Mouse (Mus musculus) hindbrain, embryonic 16.5 days (tissue): Measurements from ENCODE around the gene Mrpl33. TPM values are rescaled to one million over a fixed set of nuclear protein-coding genes. Genes with fewer than 3 reads are reported as not detected.

Experiments used
- ATAC-seq: fragments of 200-750 bp; cut with Nextera tagmentation; 2 replicates; pipeline ENCODE4 v1.8.0; 2017; ENCODE audit warnings: moderate TSS enrichment, moderate library complexity
- H3K27ac ChIP-seq: fragments of 300-500 bp; sonication (generic); 2 replicates; pipeline ENCODE4 v1.5.1; 2014; ENCODE audit warnings: low read depth, mild to moderate bottlenecking, control low read depth, low read length, moderate library complexity
- H3K27me3 ChIP-seq: fragments of 300-500 bp; sonication (generic); replicated peaks from 2 replicates; pipeline ENCODE4 v1.6.1; 2014; ENCODE audit warnings: low read length; ENCODE audit not compliant: control insufficient read depth, insufficient read depth
- H3K36me3 ChIP-seq: fragments of 300-500 bp; sonication (generic); 2 replicates; pipeline ENCODE4 v1.6.1; 2014; ENCODE audit warnings: mild to moderate bottlenecking, low read length, moderate library complexity, mixed read lengths; ENCODE audit not compliant: control insufficient read depth, insufficient read depth
- H3K4me1 ChIP-seq: fragments of 300-500 bp; sonication (generic); 2 replicates; pipeline ENCODE4 v1.6.1; 2014; ENCODE audit warnings: low read depth, low read length; ENCODE audit not compliant: control insufficient read depth, insufficient read depth
- H3K4me2 ChIP-seq: fragments of 300-500 bp; sonication (generic); 2 replicates; pipeline ENCODE4 v1.6.1; 2014; ENCODE audit warnings: mild to moderate bottlenecking, low read length, control low read depth, moderate library complexity
- H3K4me3 ChIP-seq: fragments of 300-500 bp; sonication (generic); 2 replicates; pipeline ENCODE4 v1.5.1; 2014; ENCODE audit warnings: mild to moderate bottlenecking, low read length, control low read depth, moderate library complexity
- H3K9ac ChIP-seq: fragments of 300-500 bp; sonication (generic); 2 replicates; pipeline ENCODE4 v1.6.1; 2014; ENCODE audit warnings: low read depth, mild to moderate bottlenecking, control low read depth, low read length, moderate library complexity
- H3K9me3 ChIP-seq: fragments of 300-500 bp; sonication (generic); 2 replicates; pipeline ENCODE4 v1.6.1; 2014; ENCODE audit warnings: mild to moderate bottlenecking, low read length, moderate library complexity; ENCODE audit not compliant: control insufficient read depth
- whole genome bisulfite sequencing: fragments of 180-500 bp; shearing (Covaris S2); extraction: QIAGEN DNeasy Blood & Tissue Kit; methylation state at CpG from one replicate; pipeline ENCODE4 v1.1.7; 2014; 5-methylcytosine and 5-hydroxymethylcytosine counted together
- polyA plus RNA-seq: library from polyadenylated mRNA; unstranded; fragments of >200 nt; fragmentation: Nextera tagmentation; extraction: Ambion mirVana; gene quantifications from 2 replicates; pipeline ENCODE4 v1.2.1, GENCODE M21; 2015

Gene Mrpl33
- polyA plus RNA-seq, 1 experiment from 2014 or later: 215 TPM

- H3K4me3 ChIP-seq: no peak overlapping the region
- H3K27me3 ChIP-seq: no peaks in the 10 kb centered on the region
- H3K9ac ChIP-seq: no peak overlapping the region
- no peaks in the 10 kb centered on the region for H3K36me3 ChIP-seq
- H3K27ac ChIP-seq: no peak overlapping the region
- H3K4me1 ChIP-seq: no peaks in the 10 kb centered on the region
- WGBS: 93% methylated on average over 1 of the region's 1 CpGs
- H3K4me2 ChIP-seq: no peak overlapping the region
- H3K9me3 ChIP-seq: no peaks in the 10 kb centered on the region
- no peak for ATAC-seq
Observed at GRCm38 (mm10) chr5:31602377-31602776, 5.6 kb downstream of the Mrpl33 start.

GRCm38 (mm10) chr5:31603766-31604165 lies 7.0 kb downstream of the Mrpl33 start:
- WGBS: 82% methylated on average over 6 of the region's 6 CpGs
- no peak for ATAC-seq
- H3K9ac ChIP-seq: no peak overlapping the region
- H3K4me2 ChIP-seq: no peak overlapping the region
- H3K9me3 ChIP-seq: no peaks in the 10 kb centered on the region
- H3K4me3 ChIP-seq: no peak overlapping the region
- H3K27me3 ChIP-seq: no peaks in the 10 kb centered on the region
- H3K27ac ChIP-seq: no peak overlapping the region
- H3K4me1 ChIP-seq: no peaks in the 10 kb centered on the region
- no peaks in the 10 kb centered on the region for H3K36me3 ChIP-seq

- H3K36me3 ChIP-seq: no peaks in the 10 kb centered on the region
- H3K4me2 ChIP-seq: no peak overlapping the region
- H3K9ac ChIP-seq: no peak overlapping the region
- no peak overlapping the region for H3K4me3 ChIP-seq
- no peak for ATAC-seq
- WGBS: 61% methylated on average over 3 of the region's 3 CpGs
- no peaks in the 10 kb centered on the region for H3K27me3 ChIP-seq
- H3K27ac ChIP-seq: no peak overlapping the region
- H3K4me1 ChIP-seq: no peaks in the 10 kb centered on the region
- H3K9me3 ChIP-seq: no peaks in the 10 kb centered on the region
Observed at GRCm38 (mm10) chr5:31606151-31606550, 9.4 kb downstream of the Mrpl33 start.

- Histone ChIP-seq H3K36me3 (no peaks in the 10 kb centered on the region), H3K27ac (no peak overlapping the region), H3K9me3 (no peaks in the 10 kb centered on the region), H3K27me3 (no peaks in the 10 kb centered on the region), H3K9ac (no peak overlapping the region), H3K4me3 (no peak overlapping the region), H3K4me2 (no peak overlapping the region), H3K4me1 (peaks cover 4% of the 10 kb centered on the region)
- 80% methylated on average over 13 of the region's 13 CpGs for WGBS
- no peak for ATAC-seq
Observed at GRCm38 (mm10) chr5:31610376-31611086, 13.8 kb downstream of the Mrpl33 start.

GRCm38 (mm10) chr5:31611186-31611585 lies 14.5 kb downstream of the Mrpl33 start:
- Histone ChIP-seq H3K4me3 (no peak overlapping the region), H3K27me3 (no peaks in the 10 kb centered on the region), H3K4me2 (no peak overlapping the region), H3K4me1 (peaks cover 4% of the 10 kb centered on the region), H3K9ac (no peak overlapping the region), H3K9me3 (no peaks in the 10 kb centered on the region), H3K27ac (no peak overlapping the region), H3K36me3 (peaks cover under 1% of the 10 kb centered on the region; the same call in 1 of the 2 replicates)
- WGBS: 97% methylated on average over 1 of the region's 1 CpGs
- ATAC-seq: no peak

GRCm38 (mm10) chr5:31613852-31614286 lies 17.1 kb downstream of the Mrpl33 start:
- Histone ChIP-seq H3K4me2 (peak overlapping the region; percentile 68), H3K4me3 (peak overlapping the region; percentile 73), H3K9ac (peak overlapping the region; percentile 82), H3K27me3 (no peaks in the 10 kb centered on the region), H3K9me3 (no peaks in the 10 kb centered on the region), H3K4me1 (peaks cover 4% of the 10 kb centered on the region), H3K36me3 (peaks cover 10% of the 10 kb centered on the region), H3K27ac (peak overlapping the region; percentile 84)
- peak; percentile 98 for ATAC-seq
- WGBS: under 1% methylated on average over 37 of the region's 37 CpGs

- Histone ChIP-seq H3K9ac (peak overlapping the region; percentile 82), H3K36me3 (peaks cover 10% of the 10 kb centered on the region), H3K27me3 (no peaks in the 10 kb centered on the region), H3K27ac (peak overlapping the region; percentile 84), H3K9me3 (no peaks in the 10 kb centered on the region), H3K4me3 (peak overlapping the region; percentile 73), H3K4me2 (peak overlapping the region; percentile 68), H3K4me1 (peaks cover 4% of the 10 kb centered on the region)
- WGBS: 43% methylated on average over 6 of the region's 6 CpGs
- no peak for ATAC-seq
Observed at GRCm38 (mm10) chr5:31614339-31615025, 17.7 kb downstream of the Mrpl33 start.

GRCm38 (mm10) chr5:31620326-31620725 lies 23.6 kb downstream of the Mrpl33 start:
- WGBS: 98% methylated on average over 3 of the region's 3 CpGs
- Histone ChIP-seq H3K4me1 (no peaks in the 10 kb centered on the region), H3K27ac (no peak overlapping the region), H3K9ac (no peak overlapping the region), H3K27me3 (no peaks in the 10 kb centered on the region), H3K36me3 (peaks cover 10% of the 10 kb centered on the region), H3K4me2 (no peak overlapping the region), H3K4me3 (no peak overlapping the region), H3K9me3 (no peaks in the 10 kb centered on the region)
- ATAC-seq: no peak

GRCm38 (mm10) chr5:31627117-31627516 lies 30.4 kb downstream of the Mrpl33 start:
- Histone ChIP-seq H3K4me1 (no peaks in the 10 kb centered on the region), H3K9me3 (no peaks in the 10 kb centered on the region), H3K4me2 (no peak overlapping the region), H3K36me3 (no peaks in the 10 kb centered on the region), H3K27ac (no peak overlapping the region), H3K9ac (no peak overlapping the region), H3K27me3 (no peaks in the 10 kb centered on the region), H3K4me3 (no peak overlapping the region)
- 24% methylated on average over 3 of the region's 3 CpGs for WGBS
- ATAC-seq: no peak
